Mouse (Mus musculus): ENCODE measurements at regions not wholly inside any gene's neighbourhood (a gene's known extent, or its start where the extent isn't known, plus 50 kb on each side); places are given as distances from the start of the nearest gene placed in this dataset.

DNA sequence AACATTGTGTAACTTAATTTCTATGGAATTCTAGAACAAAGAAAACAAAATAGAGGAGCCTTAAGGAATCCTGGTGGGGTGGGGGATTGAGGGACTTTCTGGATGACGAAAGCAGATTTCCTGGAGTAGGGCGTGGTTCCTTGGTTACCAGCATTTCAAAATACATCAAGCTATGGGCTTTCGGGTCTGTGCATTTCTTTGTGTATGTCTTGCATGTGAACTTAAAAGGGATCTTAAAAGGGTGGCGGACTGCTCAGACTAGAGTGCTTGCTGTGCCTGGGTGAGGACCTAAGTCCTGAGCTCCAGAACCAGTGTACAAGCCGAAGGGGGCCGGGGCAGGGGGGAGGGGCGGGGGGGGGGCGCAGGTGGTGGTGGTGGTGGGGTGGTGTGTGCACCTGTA, 91.5 kb upstream of the Slc45a1 start:
- TF ChIP-seq CTCF (IDR thresholded peaks at IDR 0.05; ENCODE audit: extremely low read depth, insufficient read length, insufficient replicate concordance, low read depth, low read length), result no peak
- no peak for TF ChIP-seq POLR2A (IDR thresholded peaks at IDR 0.05; ENCODE audit: low read depth, low read length)
